Comparison of ENCODE assay signal across 22 mouse cellular contexts in the genomic region with DNA sequence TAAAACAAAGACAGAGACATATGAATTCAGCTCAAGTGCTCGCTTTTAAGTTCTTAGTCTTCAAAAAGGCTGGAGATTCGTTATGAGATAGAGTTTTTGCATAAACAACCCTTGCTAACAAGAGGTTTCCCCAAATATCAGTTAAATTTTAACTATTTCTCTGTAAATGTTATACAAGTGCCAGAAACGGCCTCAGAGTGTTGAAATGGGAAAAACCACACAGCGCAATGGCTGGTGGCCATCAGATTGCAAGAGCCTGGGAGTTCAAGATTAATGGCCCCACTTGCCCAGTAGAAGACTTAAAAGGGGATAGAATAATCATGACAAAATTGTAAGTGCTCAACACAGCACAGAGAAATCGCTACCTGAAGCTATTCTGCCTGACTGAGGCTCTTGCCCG.
A peak's percentile ranks its signal among the peaks of the same experiment; 100 is the strongest.
DNase-seq lines count a peak whose midpoint lies in the region; ATAC-seq and TF ChIP-seq lines count a peak whose summit lies in the region.
"Had no signal": no experiment of that assay in that cellular context is flagged by ENCODE, and none has a peak within 500 bp of the region (broad histone marks: within the 10 kb centered on the region; RNA-seq: fewer than 3 reads in every experiment).

No protein-coding gene starts in this region.

- H3K9ac ChIP-seq in lung, postnatal 0 days (replicated peaks; ENCODE audit: low read depth): no peak overlapping the region
- H3K9ac ChIP-seq in forebrain, embryonic 13.5 days: no peak overlapping the region
- H3K9ac ChIP-seq: forebrain, embryonic 12.5 days; heart, embryonic 15.5 days; hindbrain, embryonic 15.5 days; neural tube, embryonic 15.5 days had no signal

- H3K36me3 ChIP-seq in lung, postnatal 0 days (ENCODE audit: insufficient read depth, low read length): no peaks in the 10 kb centered on the region
- H3K36me3 ChIP-seq in forebrain, embryonic 13.5 days (ENCODE audit: poor library complexity, severe bottlenecking): no peaks in the 10 kb centered on the region
- H3K36me3 ChIP-seq: forebrain, embryonic 12.5 days; heart, embryonic 15.5 days; hindbrain, embryonic 15.5 days; neural tube, embryonic 15.5 days had no signal

- no peak for ATAC-seq in lung, postnatal 0 days
- ATAC-seq in erythroblast, adult 5-6 weeks (replicated peaks; ENCODE audit: low FRiP score, poor library complexity, severe bottlenecking): no peak
- ATAC-seq in forebrain, embryonic 13.5 days: no peak
- no peak for ATAC-seq in activated CD4-positive, CD25-positive, alpha-beta regulatory T cell, adult 4 months
- ATAC-seq: CD4-positive, CD25-positive, alpha-beta regulatory T cell, adult 4 months; intestine, embryonic 16.5 days; midbrain, embryonic 16.5 days had no signal

- TF ChIP-seq EP300 in lung, postnatal 0 days (IDR thresholded peaks at IDR 0.05): no peak

- H3K9me3 ChIP-seq in lung, postnatal 0 days (ENCODE audit: low read length): no peaks in the 10 kb centered on the region
- H3K9me3 ChIP-seq in forebrain, embryonic 13.5 days (replicated peaks): no peaks in the 10 kb centered on the region
- H3K9me3 ChIP-seq: forebrain, embryonic 12.5 days; heart, embryonic 15.5 days; hindbrain, embryonic 15.5 days; neural tube, embryonic 15.5 days had no signal

- WGBS in lung, postnatal 0 days: 54% methylated on average over 6 of the region's 6 CpGs
- 89% methylated on average over 6 of the region's 6 CpGs for WGBS in forebrain, embryonic 13.5 days

- H3K27me3 ChIP-seq in lung, postnatal 0 days (replicated peaks; ENCODE audit: insufficient read depth, low read length): no peaks in the 10 kb centered on the region
- H3K27me3 ChIP-seq in forebrain, embryonic 13.5 days: 0 out of 2 replicates have a peak, but pooled peaks cover 3% of the 10 kb centered on the region
- H3K27me3 ChIP-seq: heart, embryonic 15.5 days; hindbrain, embryonic 15.5 days; neural tube, embryonic 15.5 days had no signal

- H3K4me2 ChIP-seq in lung, postnatal 0 days (replicated peaks; ENCODE audit: low read depth, low read length): peak overlapping the region; percentile 34; the same call in 1 of the 2 replicates
- H3K4me2 ChIP-seq in forebrain, embryonic 13.5 days: no peak overlapping the region
- H3K4me2 ChIP-seq: forebrain, embryonic 12.5 days; heart, embryonic 15.5 days; hindbrain, embryonic 15.5 days; liver, embryonic 11.5 days; neural tube, embryonic 15.5 days had no signal

- H3K4me1 ChIP-seq in lung, postnatal 0 days (ENCODE audit: insufficient read depth, low read depth, low read length): peaks cover 3% of the 10 kb centered on the region; the same call in 1 of the 2 replicates
- no peaks in the 10 kb centered on the region; the same call in 1 of the 2 replicates for H3K4me1 ChIP-seq in forebrain, embryonic 13.5 days
- H3K4me1 ChIP-seq: forebrain, embryonic 12.5 days; heart, embryonic 15.5 days; hindbrain, embryonic 15.5 days had no signal

- no peak for TF ChIP-seq CTCF in lung, postnatal 0 days (IDR thresholded peaks at IDR 0.05)

- no peak overlapping the region for H3K27ac ChIP-seq in lung, postnatal 0 days (ENCODE audit: low read length)
- H3K27ac ChIP-seq in forebrain, embryonic 13.5 days: no peak overlapping the region
- H3K27ac ChIP-seq: forebrain, embryonic 12.5 days; heart, embryonic 15.5 days; hindbrain, embryonic 15.5 days; neural tube, embryonic 15.5 days had no signal

- no peak overlapping the region for H3K4me3 ChIP-seq in lung, postnatal 0 days (ENCODE audit: low read depth, low read length)
- no peak overlapping the region for H3K4me3 ChIP-seq in forebrain, embryonic 13.5 days
- H3K4me3 ChIP-seq: forebrain, embryonic 12.5 days; heart, embryonic 15.5 days; hindbrain, embryonic 15.5 days; neural tube, embryonic 15.5 days had no signal

- DNase-seq in heart, adult 11 months: peak; percentile 9
- no peak for DNase-seq in heart, adult 18-20 months
- DNase-seq in lung, postnatal 0 days (ENCODE audit: low spot score): no peak
- DNase-seq in lung, postnatal 36 days: no peak
- DNase-seq in kidney, postnatal 10 days: peak; percentile 15
- DNase-seq: cerebellum, adult 11-12 months; cerebellum, postnatal 14 days; embryo, embryonic 11 days; gastrocnemius, postnatal 10 days; heart, postnatal 4 days; lung, postnatal 10 days had no signal

Comparison
In these comparisons a context has a peak if more than half of its experiments do, and no peak if none do; other contexts are left out.
1. DNase-seq: peak in heart, adult 11 months (single experiment) and kidney, postnatal 10 days (single experiment); none in heart, adult 18-20 months (0 of 2), lung, postnatal 0 days (single experiment) and lung, postnatal 36 days (single experiment).